Mouse (Mus musculus): ENCODE data around the gene Plcb4.

DNA sequence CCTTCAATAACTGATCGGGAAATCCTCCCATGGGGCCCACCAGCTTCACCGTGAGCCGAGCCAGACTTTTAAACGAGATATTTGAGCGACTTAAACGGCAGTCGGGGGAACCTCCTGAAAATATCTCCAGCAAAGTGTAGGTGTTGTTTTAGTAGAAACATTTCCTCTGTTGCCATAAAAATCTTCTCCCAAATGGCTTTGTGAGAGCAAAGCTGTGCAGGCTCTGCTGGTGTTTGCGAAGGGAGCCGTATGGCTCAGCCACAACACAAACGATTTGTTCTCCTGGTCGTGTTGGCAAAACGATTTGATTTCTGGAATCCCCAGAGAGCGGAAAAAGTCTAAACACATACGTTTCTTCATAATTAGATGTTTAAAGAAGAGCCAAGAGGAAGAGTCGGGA lies 90.8 kb downstream of the Plcb4 start:
- TF ChIP-seq CTCF (IDR thresholded peaks at IDR 0.05; ENCODE audit: low read depth) (no peak), EP300 (optimal IDR thresholded peaks at IDR 0.05) (no peak)
